Mouse (Mus musculus): Measurements from ENCODE around the gene Cntln.

GRCm38 (mm10) chr4:84946450-84946849 lies 62.3 kb downstream of the Cntln start:
- TF ChIP-seq HCFC1 (IDR thresholded peaks at IDR 0.05; ENCODE audit: borderline replicate concordance, insufficient read depth, low read length): no peak
- TF ChIP-seq ZC3H11A (IDR thresholded peaks at IDR 0.05; ENCODE audit: borderline replicate concordance, low read depth, low read length): no peak
- TF ChIP-seq CHD2 (IDR thresholded peaks at IDR 0.05; ENCODE audit: low read depth, low read length): no peak
- no peak for TF ChIP-seq ZNF384 (IDR thresholded peaks at IDR 0.05; ENCODE audit: low read depth, low read length)
- no peak for TF ChIP-seq MAFK (IDR thresholded peaks at IDR 0.05; ENCODE audit: insufficient read depth, low read depth, low read length)
